Mouse (Mus musculus): ENCODE results near the gene Serpinb9g.
"Not testable (repeated sequence)": the region's sequence is repeated elsewhere in the genome, so short reads cannot be mapped to it uniquely, and the experiment has no call there.

Gene Serpinb9g

GRCm38 (mm10) chr13:33484490-33484889 lies at the start of gene Serpinb9g:
Gene Serpinb9g, plus strand, starts transcription at chr13:33484790.
- DNase-seq (ENCODE audit: low spot score): not testable (repeated sequence)

- not testable (repeated sequence) for DNase-seq (ENCODE audit: low spot score)
Measured at GRCm38 (mm10) chr13:33483872-33484271, 718 bp upstream of the Serpinb9g start.

GRCm38 (mm10) chr13:33524629-33525028 lies 40.0 kb downstream of the Serpinb9g start:
- no peak for DNase-seq (ENCODE audit: low spot score)

- DNase-seq (ENCODE audit: low spot score): no peak
Measured at GRCm38 (mm10) chr13:33532814-33533213, 48.2 kb downstream of the Serpinb9g start.
